Mouse (Mus musculus): ENCODE results near the gene Lztr1.

- TF ChIP-seq CTCF (IDR thresholded peaks at IDR 0.05; ENCODE audit: borderline replicate concordance, insufficient read depth, low read depth, low read length) (no peak), POLR2A (IDR thresholded peaks at IDR 0.05; ENCODE audit: borderline replicate concordance, insufficient read depth, low read length) (no peak)
Observed at GRCm38 (mm10) chr16:17561751-17562208, 53.3 kb downstream of the Lztr1 start, which contains the start of gene P2rx6.

Data from cerebellum, adult 2 months (tissue).